Mouse (Mus musculus) liver, embryonic 14.5 days (tissue): ENCODE measurements at regions not wholly inside any gene's neighbourhood (a gene's known extent, or its start where the extent isn't known, plus 50 kb on each side); places are given as distances from the start of the nearest gene placed in this dataset.
A peak's percentile ranks its signal among the peaks of the same experiment; 100 is the strongest.

Source experiments
- ATAC-seq: fragments of 200-750 bp; cut with Nextera tagmentation; 2 replicates; pipeline ENCODE4 v1.8.0; 2017; ENCODE audit warnings: moderate number of reproducible peaks, mild to moderate bottlenecking, moderate library complexity; ENCODE audit not compliant: insufficient read depth
- DNase-seq, 3 experiments: peaks; one replicate each; pipeline ENCODE4 v3.0.0-alpha.2; 2012 to 2013; ENCODE audit warnings: low read depth in 3 of 3, low spot score in 3 of 3
- H3K27ac ChIP-seq: fragments of 300-500 bp; sonication (generic); 2 replicates; pipeline ENCODE4 v1.5.1; 2014; ENCODE audit warnings: moderate library complexity, mild to moderate bottlenecking, control low read depth, inconsistent platforms
- H3K27me3 ChIP-seq: fragments of 300-500 bp; sonication (generic); 2 replicates; pipeline ENCODE4 v1.6.1; 2014; ENCODE audit warnings: mild to moderate bottlenecking, low read length, moderate library complexity; ENCODE audit not compliant: control insufficient read depth, insufficient read depth
- H3K36me3 ChIP-seq: fragments of 300-500 bp; sonication (generic); replicated peaks from 2 replicates; pipeline ENCODE4 v1.6.1; 2014; ENCODE audit warnings: low read depth; ENCODE audit not compliant: control insufficient read depth, insufficient read depth
- H3K4me1 ChIP-seq, 2 experiments: fragments of 200-500 bp in 1 of 2; fragments of 300-500 bp in 1 of 2; sonication (generic) in 1 of 2; replicated peaks; 2 replicates each; pipeline ENCODE4 v1.6.1; 2012 to 2014; ENCODE audit warnings: antibody characterized with exemption in 1 of 2, inconsistent platforms in 1 of 2, low read length in 1 of 2; ENCODE audit not compliant: control insufficient read depth in 2 of 2, insufficient read depth in 2 of 2
- H3K4me2 ChIP-seq: fragments of 300-500 bp; sonication (generic); 2 replicates; pipeline ENCODE4 v1.6.1; 2014; ENCODE audit warnings: low read depth, mild to moderate bottlenecking, control low read depth, moderate library complexity
- H3K4me3 ChIP-seq, 2 experiments: fragments of 200-500 bp in 1 of 2; fragments of 300-500 bp in 1 of 2; sonication (generic) in 1 of 2; 2 replicates each; pipeline ENCODE4 v1.5.1; 2012 to 2014; ENCODE audit warnings: low read depth in 2 of 2, low read length in 2 of 2, mild to moderate bottlenecking in 2 of 2, control low read depth in 1 of 2, inconsistent platforms in 1 of 2, moderate library complexity in 1 of 2; ENCODE audit not compliant: insufficient read depth in 1 of 2
- H3K9ac ChIP-seq: fragments of 300-500 bp; sonication (generic); replicated peaks from 2 replicates; pipeline ENCODE4 v1.6.1; 2014; ENCODE audit warnings: mild to moderate bottlenecking, control low read depth, moderate library complexity
- H3K9me3 ChIP-seq: fragments of 300-500 bp; sonication (generic); 2 replicates; pipeline ENCODE4 v1.6.1; 2016; ENCODE audit warnings: low read length, mixed read lengths; ENCODE audit not compliant: control insufficient read depth
- CTCF ChIP-seq: IDR thresholded peaks from 2 replicates; pipeline ENCODE4 v1.5.1; 2016; ENCODE audit warnings: antibody characterized with exemption, low read depth, control low read depth
- EP300 ChIP-seq: IDR thresholded peaks from 2 replicates; pipeline ENCODE4 v1.6.1; 2016; ENCODE audit warnings: antibody characterized with exemption, low read depth
- WGBS: fragments of 180-500 bp; shearing (Covaris S2); extraction: QIAGEN DNeasy Blood & Tissue Kit; methylation state at CpG from one replicate; pipeline ENCODE4 v1.1.7; 2014; ENCODE audit not compliant: insufficient replicate concordance; 5-methylcytosine and 5-hydroxymethylcytosine counted together

DNA sequence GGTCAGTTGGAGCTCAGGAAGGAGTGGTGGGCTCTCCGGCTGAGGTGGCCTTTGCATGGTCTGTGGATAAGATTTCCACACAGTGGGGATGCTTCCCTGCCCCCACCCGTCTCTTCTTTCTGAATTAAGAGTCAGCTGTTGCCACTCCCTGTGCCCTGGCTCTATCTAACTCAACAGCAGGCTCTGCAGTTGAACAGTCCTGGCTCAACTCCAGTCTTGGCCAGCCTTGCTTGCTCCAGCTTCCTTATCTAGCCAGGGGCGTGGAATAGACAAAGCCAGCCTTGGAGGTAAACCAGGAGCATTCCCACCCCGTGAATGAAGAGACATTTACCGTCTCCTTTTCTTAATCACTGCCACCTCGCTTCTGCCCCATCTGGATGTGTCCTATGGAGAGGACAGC, 89.7 kb downstream of the Mn1 start:
- Histone ChIP-seq H3K27me3 (no peaks in the 10 kb centered on the region), H3K27ac (no peak overlapping the region), H3K9ac (no peak overlapping the region), H3K36me3 (no peaks in the 10 kb centered on the region), H3K4me1 (peaks cover 12 to 54% of the 10 kb centered on the region in 2 experiments), H3K4me3 (no peak overlapping the region), H3K9me3 (no peaks in the 10 kb centered on the region), H3K4me2 (peak overlapping the region; percentile 27)
- ATAC-seq (peak; percentile 77), DNase-seq (peak in 2 of 3 experiments; percentile 23 to 29)
- 16% methylated on average over 6 of the region's 6 CpGs for WGBS
- TF ChIP-seq CTCF (no peak), EP300 (peak; percentile 87)

DNA sequence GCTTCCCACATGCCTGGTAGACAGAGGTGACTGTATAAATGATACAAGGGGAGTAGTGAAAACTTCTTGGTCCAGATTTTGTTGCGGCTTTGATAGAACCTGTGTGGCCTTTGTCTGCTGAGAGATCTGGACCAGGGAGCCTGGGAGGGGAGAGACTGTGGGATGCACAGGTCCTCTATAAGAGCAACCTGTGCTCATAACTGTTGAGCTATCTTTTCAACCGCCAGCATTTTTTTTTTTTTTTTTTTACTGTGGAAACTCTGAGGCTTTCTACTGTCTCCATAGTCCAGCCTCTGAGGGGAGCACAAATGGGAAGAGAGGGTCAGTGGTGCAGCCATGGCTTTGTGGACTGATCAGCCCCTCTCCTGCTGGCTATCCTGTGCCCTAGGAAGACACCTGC, 90.2 kb downstream of the Mn1 start:
- H3K4me1 ChIP-seq: peaks cover 12 to 51% of the 10 kb centered on the region in 2 experiments
- DNase-seq (no peak), ATAC-seq (no peak)
- no peak overlapping the region for H3K27ac ChIP-seq
- TF ChIP-seq EP300 (no peak), CTCF (no peak)
- no peaks in the 10 kb centered on the region for H3K27me3 ChIP-seq
- no peaks in the 10 kb centered on the region for H3K36me3 ChIP-seq
- no peaks in the 10 kb centered on the region for H3K9me3 ChIP-seq
- H3K4me2 ChIP-seq: no peak overlapping the region; the same call in 1 of the 2 replicates
- WGBS: 53% methylated on average over 2 of the region's 2 CpGs
- H3K4me3 ChIP-seq: no peak overlapping the region
- no peak overlapping the region for H3K9ac ChIP-seq

DNA sequence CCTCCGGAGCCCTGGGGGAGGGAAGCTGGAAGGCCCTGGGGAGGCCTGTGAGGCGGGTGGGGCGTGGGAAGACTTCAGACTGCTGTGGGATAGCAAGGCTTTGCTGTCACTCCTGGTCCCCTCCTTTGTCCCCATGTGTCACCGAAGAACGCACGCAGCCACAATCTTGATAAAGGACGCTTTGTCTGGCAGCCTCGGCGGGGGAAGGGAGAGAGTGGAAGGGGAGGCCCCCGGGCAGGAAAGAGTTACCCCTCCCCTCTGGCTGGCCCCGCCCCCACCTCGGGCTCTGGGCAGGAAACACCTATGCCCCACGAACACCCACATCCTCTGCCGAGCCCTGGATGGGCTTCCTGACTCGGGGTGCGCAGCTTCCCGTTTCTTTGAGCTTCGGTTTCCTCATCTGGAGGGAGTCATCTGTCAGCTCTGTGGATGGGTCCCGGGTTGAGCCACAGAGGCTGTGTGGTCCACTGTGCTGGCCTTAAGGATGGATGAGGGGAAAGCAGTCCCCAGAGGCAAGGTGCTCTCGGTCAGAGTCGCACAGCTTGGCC, 91.9 kb downstream of the Mn1 start:
- no peaks in the 10 kb centered on the region for H3K36me3 ChIP-seq
- peak overlapping the region; percentile 39 for H3K9ac ChIP-seq
- under 1% methylated on average over 21 of the region's 21 CpGs for WGBS
- TF ChIP-seq CTCF (no peak), EP300 (no peak)
- H3K9me3 ChIP-seq: no peaks in the 10 kb centered on the region
- no peaks in the 10 kb centered on the region for H3K27me3 ChIP-seq
- ATAC-seq: peak; percentile 67
- DNase-seq: peak; percentile 35 to 56 (median 40)
- H3K4me2 ChIP-seq: peak overlapping the region; percentile 68
- H3K27ac ChIP-seq: no peak overlapping the region
- H3K4me1 ChIP-seq: peaks cover 12 to 52% of the 10 kb centered on the region in 2 experiments
- H3K4me3 ChIP-seq: peak overlapping the region; percentile 43 to 46

DNA sequence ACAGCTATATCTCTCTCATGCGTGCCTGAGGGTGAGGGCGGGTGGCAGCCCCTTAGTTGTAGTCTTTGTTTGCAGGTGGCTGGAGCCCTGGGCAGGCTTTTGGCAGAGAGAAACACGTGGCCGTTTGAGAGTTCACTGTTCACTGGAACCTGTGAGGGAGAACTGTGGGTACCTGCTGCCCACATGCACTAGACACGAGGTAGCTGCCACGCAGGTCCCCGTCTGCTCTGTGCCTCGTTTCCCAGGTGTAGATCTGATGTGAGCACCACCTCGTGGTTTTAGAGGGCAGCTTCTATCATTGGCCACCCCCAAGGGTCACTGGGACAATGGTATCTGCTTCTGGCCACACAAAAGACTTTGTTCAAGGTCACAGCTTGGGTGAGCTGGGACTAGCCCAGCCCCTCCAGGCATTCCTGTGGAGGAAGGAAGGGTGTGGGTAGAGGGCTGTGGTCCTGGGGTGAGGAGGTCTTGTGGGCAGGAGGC, 92.5 kb downstream of the Mn1 start:
- H3K9me3 ChIP-seq: no peaks in the 10 kb centered on the region
- peak overlapping the region; percentile 39 for H3K9ac ChIP-seq
- no peak overlapping the region for H3K27ac ChIP-seq
- no peaks in the 10 kb centered on the region for H3K36me3 ChIP-seq
- 1% methylated on average over 9 of the region's 9 CpGs for WGBS
- ATAC-seq: peak; percentile 7; the same call in 1 of the 2 replicates
- H3K4me3 ChIP-seq: peak overlapping the region; percentile 43 to 46
- TF ChIP-seq CTCF: peak; percentile 43; the same call in 1 of the 2 replicates
- TF ChIP-seq EP300: no peak
- no peak for DNase-seq
- H3K4me2 ChIP-seq: peak overlapping the region; percentile 68
- H3K4me1 ChIP-seq: peaks cover 12 to 52% of the 10 kb centered on the region in 2 experiments
- no peaks in the 10 kb centered on the region for H3K27me3 ChIP-seq

DNA sequence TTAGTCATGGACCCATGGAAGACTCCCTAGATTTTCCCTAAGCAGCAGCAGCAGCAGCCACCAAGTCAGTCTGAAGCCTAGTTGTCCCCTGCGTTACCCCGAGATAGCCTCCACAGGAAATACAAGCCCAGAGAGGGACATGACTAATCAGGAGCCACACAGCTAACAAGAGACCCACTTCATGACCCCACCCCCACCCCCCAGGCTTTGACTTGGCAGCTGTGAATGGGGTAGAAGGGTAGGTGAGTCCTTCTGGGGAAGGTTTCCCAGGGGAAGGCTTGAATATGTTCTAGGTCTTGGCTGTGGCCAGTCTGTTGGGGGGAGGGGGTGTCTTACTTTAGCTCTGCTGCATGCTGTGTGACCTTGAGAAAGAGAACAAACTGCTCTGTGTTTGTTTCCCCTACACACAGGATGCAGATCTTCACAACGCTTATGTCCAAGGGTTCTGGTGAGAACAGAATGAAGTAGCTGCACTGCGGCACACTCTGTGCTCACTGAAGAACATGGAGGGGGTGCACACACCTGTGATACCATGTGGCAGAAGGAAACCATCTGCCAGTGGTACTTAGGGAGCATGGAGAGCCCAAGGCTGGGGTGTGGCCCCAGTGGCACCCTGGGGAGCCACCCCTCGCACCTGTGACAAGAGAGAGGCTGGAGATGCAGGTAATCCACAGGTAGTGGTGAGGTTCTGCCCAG, 93.2 kb downstream of the Mn1 start:
- WGBS: 34% methylated on average over 5 of the region's 5 CpGs
- H3K4me1 ChIP-seq: peaks cover 12 to 49% of the 10 kb centered on the region in 2 experiments
- H3K9me3 ChIP-seq: no peaks in the 10 kb centered on the region
- no peak for ATAC-seq
- no peak for DNase-seq
- H3K9ac ChIP-seq: no peak overlapping the region
- no peaks in the 10 kb centered on the region for H3K27me3 ChIP-seq
- no peaks in the 10 kb centered on the region for H3K36me3 ChIP-seq
- H3K27ac ChIP-seq: no peak overlapping the region
- H3K4me2 ChIP-seq: no peak overlapping the region
- TF ChIP-seq CTCF (no peak), EP300 (no peak)
- no peak overlapping the region for H3K4me3 ChIP-seq
